Mouse (Mus musculus) CH12.LX (cell line): ENCODE data around the gene Hist1h3e. TPM values are rescaled to one million over a fixed set of nuclear protein-coding genes. Genes with fewer than 3 reads are reported as not detected.

Source experiments
- DNase-seq: peaks from one replicate; pipeline ENCODE4 v3.0.0-alpha.2; 2013; ENCODE audit errors: extremely low read depth
- H3K27ac ChIP-seq: 2 replicates; pipeline ENCODE4 v1.5.1; 2012; ENCODE audit warnings: low read depth, mild to moderate bottlenecking, control low read depth, moderate library complexity; ENCODE audit not compliant: insufficient read depth
- H3K27me3 ChIP-seq: replicated peaks from 2 replicates; pipeline ENCODE3; 2012; ENCODE audit warnings: inconsistent platforms
- H3K36me3 ChIP-seq, 2 experiments: replicated peaks in 1 of 2; 2 replicates each; pipeline versions ENCODE3 to v1.6.1; 2012; ENCODE audit warnings: inconsistent platforms in 1 of 2, low read length in 1 of 2, mild to moderate bottlenecking in 1 of 2, mixed read lengths in 1 of 2, moderate library complexity in 1 of 2; ENCODE audit not compliant: control insufficient read depth in 1 of 2, insufficient read depth in 1 of 2
- H3K4me1 ChIP-seq, 2 experiments: 2 replicates each; pipeline ENCODE4 v1.6.1; 2012; ENCODE audit warnings: inconsistent platforms in 1 of 2, moderate library complexity in 1 of 2; ENCODE audit not compliant: insufficient read depth in 2 of 2, control insufficient read depth in 1 of 2
- H3K4me2 ChIP-seq: 2 replicates; pipeline ENCODE4 v1.6.1; 2012; ENCODE audit warnings: low read depth, mild to moderate bottlenecking, control low read depth; ENCODE audit not compliant: poor library complexity, insufficient read depth, severe bottlenecking
- H3K4me3 ChIP-seq, 3 experiments: fragments of 150-350 bp in 1 of 3; sonication (generic) in 1 of 3; replicated peaks in 1 of 3; 2 replicates each; pipeline versions ENCODE3 to v1.5.1; 2011 to 2012; ENCODE audit warnings: low read depth in 2 of 3, low read length in 2 of 3, mild to moderate bottlenecking in 2 of 3, moderate library complexity in 2 of 3, control low read depth in 1 of 3, improper control_type of control experiment in 1 of 3, inconsistent platforms in 1 of 3, mixed read lengths in 1 of 3; ENCODE audit not compliant: poor library complexity in 1 of 3
- H3K79me2 ChIP-seq: replicated peaks from 2 replicates; pipeline ENCODE4 v1.6.1; 2012; ENCODE audit warnings: mild to moderate bottlenecking, moderate library complexity; ENCODE audit not compliant: control insufficient read depth, poor library complexity, insufficient read depth, severe bottlenecking; ENCODE audit errors: extremely low read depth
- H3K9ac ChIP-seq: 2 replicates; pipeline ENCODE4 v1.6.1; 2012; ENCODE audit warnings: low read depth, mild to moderate bottlenecking, control low read depth, moderate library complexity; ENCODE audit not compliant: insufficient read depth
- H3K9me3 ChIP-seq: replicated peaks from 2 replicates; pipeline ENCODE3; 2012; ENCODE audit warnings: low read length, inconsistent platforms, mixed read lengths
- CHD1 ChIP-seq: IDR thresholded peaks from 2 replicates; pipeline ENCODE4 v1.6.1; 2012; ENCODE audit warnings: low read depth, low read length, improper control_type of control experiment, inconsistent platforms
- CHD2 ChIP-seq: IDR thresholded peaks from 2 replicates; pipeline ENCODE4 v1.6.1; 2011; ENCODE audit warnings: low read length, improper control_type of control experiment
- GABPA ChIP-seq: IDR thresholded peaks from 2 replicates; pipeline ENCODE4 v1.6.1; 2012; ENCODE audit warnings: low read depth, low read length, improper control_type of control experiment, inconsistent platforms; ENCODE audit not compliant: insufficient replicate concordance
- HCFC1 ChIP-seq: IDR thresholded peaks from 2 replicates; pipeline ENCODE4 v1.6.1; 2012; ENCODE audit warnings: low read depth, mild to moderate bottlenecking, inconsistent platforms, low read length, improper control_type of control experiment
- JUND ChIP-seq: conservative IDR thresholded peaks from 2 replicates; pipeline ENCODE4 v1.6.1; 2011; ENCODE audit warnings: low read depth, low read length, improper control_type of control experiment
- MAFK ChIP-seq: IDR thresholded peaks from 2 replicates; pipeline ENCODE4 v1.6.1; 2011; ENCODE audit warnings: low read length, improper control_type of control experiment; ENCODE audit not compliant: insufficient replicate concordance
- MEF2A ChIP-seq: IDR thresholded peaks from 2 replicates; pipeline ENCODE4 v1.6.1; 2014; ENCODE audit warnings: low read depth, mild to moderate bottlenecking, inconsistent platforms, low read length, improper control_type of control experiment, borderline replicate concordance
- MXI1 ChIP-seq: IDR thresholded peaks from 2 replicates; pipeline ENCODE4 v1.6.1; 2011; ENCODE audit warnings: mild to moderate bottlenecking, low read depth, low read length, improper control_type of control experiment
- MYC ChIP-seq: IDR thresholded peaks from 2 replicates; pipeline ENCODE4 v1.6.1; 2011; ENCODE audit warnings: low read depth, mild to moderate bottlenecking, improper control_type of control experiment, low read length
- RAD21 ChIP-seq: IDR thresholded peaks from 2 replicates; pipeline ENCODE4 v1.6.1; 2011; ENCODE audit warnings: low read depth, mild to moderate bottlenecking, low read length, improper control_type of control experiment, moderate library complexity
- SIN3A ChIP-seq: IDR thresholded peaks from 2 replicates; pipeline ENCODE4 v1.6.1; 2012; ENCODE audit warnings: low read length, improper control_type of control experiment, inconsistent platforms
- TBP ChIP-seq: conservative IDR thresholded peaks from 2 replicates; pipeline ENCODE4 v1.6.1; 2011; ENCODE audit warnings: low read depth, low read length, improper control_type of control experiment
- TCF12 ChIP-seq: IDR thresholded peaks from 2 replicates; pipeline ENCODE4 v1.6.1; 2014; ENCODE audit warnings: low read depth, mild to moderate bottlenecking, inconsistent platforms, low read length, improper control_type of control experiment
- ZNF384 ChIP-seq: IDR thresholded peaks from 2 replicates; pipeline ENCODE4 v1.6.1; 2012; ENCODE audit warnings: low read depth, low read length, improper control_type of control experiment, inconsistent platforms
- dilution Hi-C: fragments of 300-500 bp; cut with MboI; formaldehyde crosslinking; loops from 2 replicates; pipeline ENCODE4 v1.14.3; 2020; ENCODE audit warnings: low sequenced_read_pairs; ENCODE audit not compliant: extremely low pct_unique_long_range_greater_than_20kb, extremely low pct_ligation_motif_present
- in situ Hi-C: fragments of 300-500 bp; cut with MboI; formaldehyde crosslinking; loops from 3 replicates; pipeline ENCODE4 v1.14.3; 2019; ENCODE audit warnings: low sequenced_read_pairs, low pct_ligation_motif_present, low pct_unique_long_range_greater_than_20kb, mixed read lengths
- polyA plus RNA-seq: library from polyadenylated mRNA; unstranded; fragments of >175 nt; gene quantifications from 2 replicates; pipeline ENCODE4 v1.2.1, GENCODE M21; 2012; ENCODE audit warnings: low read depth; ENCODE audit not compliant: insufficient read length
- total RNA-seq, 2 experiments: library from RNA; depleted of rRNA; stranded (reverse); fragments of 300-350 nt in 1 of 2; fragments of >200 nt in 1 of 2; gene quantifications; 2 replicates each; pipeline ENCODE4 v1.2.3; 2012 to 2014

Hist1h3e gene
- total and polyA plus RNA-seq, 3 experiments = 3.1 to 1,484 (median 24.2) TPM

DNA sequence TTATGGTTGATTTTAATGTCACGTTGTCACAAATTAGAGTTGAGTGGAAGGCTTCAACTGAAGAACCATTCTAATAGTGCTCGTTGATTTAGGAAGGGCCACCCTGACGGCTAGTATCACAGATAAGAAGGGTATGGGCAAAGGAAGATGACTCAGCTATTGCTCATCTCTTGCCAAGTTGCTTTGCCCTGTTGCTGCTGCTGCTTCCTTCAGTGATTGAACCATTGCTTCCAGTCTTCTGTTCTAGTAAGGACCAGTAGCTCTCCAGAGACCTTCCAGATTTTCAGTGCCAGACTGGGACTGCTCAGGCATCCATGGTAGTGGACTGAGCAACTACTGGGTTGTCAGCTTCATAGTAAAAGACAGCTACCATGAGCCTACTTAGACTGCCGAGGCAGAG is 47.0 kb upstream of the Hist1h3e start:
- H3K4me1 ChIP-seq = peaks cover 3 to 6% of the 10 kb centered on the region in 2 experiments; a peak in 3 of 4 replicates
- no peak overlapping the region for H3K4me2 ChIP-seq
- H3K79me2 ChIP-seq = no peaks in the 10 kb centered on the region
- dilution Hi-C loops (no loop called here), in situ Hi-C loops (no loop called here)
- H3K4me3 ChIP-seq = no peak overlapping the region
- no peak overlapping the region for H3K27ac ChIP-seq
- H3K9me3 ChIP-seq = no peaks in the 10 kb centered on the region
- H3K36me3 ChIP-seq = peaks cover 2 to 34% of the 10 kb centered on the region in 2 experiments
- DNase-seq = no peak
- TF ChIP-seq RAD21 (no peak), MXI1 (no peak)
- no peaks in the 10 kb centered on the region for H3K27me3 ChIP-seq
- H3K9ac ChIP-seq = no peak overlapping the region

DNA sequence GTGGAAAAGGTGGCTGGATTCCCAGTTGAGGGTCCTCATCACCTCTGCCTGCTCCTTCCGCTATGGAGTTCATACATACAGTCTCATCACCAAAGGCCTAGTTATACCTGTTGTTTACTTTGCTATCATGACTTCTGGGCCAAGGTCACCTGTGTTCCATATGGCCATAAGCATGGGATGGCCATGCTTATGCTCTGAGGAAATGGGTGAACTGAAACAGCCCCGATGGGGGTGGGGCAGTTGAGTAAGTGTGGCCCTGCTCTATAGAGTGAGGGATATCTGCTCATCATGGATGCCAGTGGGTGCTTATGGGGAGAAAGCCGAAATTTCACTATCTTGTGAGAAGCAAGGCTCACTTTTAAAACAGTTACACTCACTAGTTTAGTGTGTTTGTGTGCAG is 42.9 kb upstream of the Hist1h3e start:
- TF ChIP-seq MYC (no peak), ZNF384 (no peak), MAFK (no peak), CHD2 (no peak), MEF2A (no peak), JUND (no peak), TCF12 (no peak), TBP (no peak), CHD1 (no peak), GABPA (no peak), SIN3A (no peak), HCFC1 (no peak)
- Histone ChIP-seq H3K4me3 (no peak overlapping the region), H3K9ac (no peak overlapping the region), H3K36me3 (peaks cover 0 to 17% of the 10 kb centered on the region in 2 experiments), H3K9me3 (no peaks in the 10 kb centered on the region), H3K4me1 (no peaks in the 10 kb centered on the region), H3K4me2 (no peak overlapping the region), H3K27me3 (no peaks in the 10 kb centered on the region), H3K79me2 (no peaks in the 10 kb centered on the region), H3K27ac (no peak overlapping the region)
- dilution Hi-C loops (no loop called here), in situ Hi-C loops (no loop called here)
- DNase-seq = no peak

DNA sequence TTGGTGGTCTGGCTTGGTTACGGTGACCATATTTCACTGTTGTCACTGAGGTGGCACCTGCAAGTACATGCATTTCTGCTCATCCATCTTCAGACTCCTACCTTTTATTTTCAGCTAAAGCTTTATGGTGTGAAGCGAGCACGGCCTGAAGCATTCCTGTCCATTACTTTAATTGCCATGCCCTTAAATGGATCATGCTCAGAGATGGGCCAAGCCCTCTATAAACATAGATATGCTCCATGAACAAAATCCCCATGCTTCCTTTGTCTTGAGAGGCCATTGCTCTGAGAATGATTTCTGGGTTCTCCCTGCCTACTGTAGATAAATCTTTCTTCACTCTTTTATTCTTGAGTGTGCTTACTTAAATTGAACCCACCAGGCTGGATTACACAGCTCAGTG is 42.3 kb upstream of the Hist1h3e start:
- Histone ChIP-seq H3K4me2 (no peak overlapping the region), H3K4me3 (no peak overlapping the region), H3K9me3 (no peaks in the 10 kb centered on the region), H3K36me3 (peaks cover 0 to 17% of the 10 kb centered on the region in 2 experiments), H3K4me1 (no peaks in the 10 kb centered on the region), H3K79me2 (no peaks in the 10 kb centered on the region), H3K27me3 (no peaks in the 10 kb centered on the region), H3K9ac (no peak overlapping the region), H3K27ac (no peak overlapping the region)
- dilution Hi-C loops = no loop called here
- no peak for TF ChIP-seq SIN3A
- no peak for TF ChIP-seq MEF2A
- in situ Hi-C loops = no loop called here
- DNase-seq = no peak
